Mouse (Mus musculus): ENCODE measurements around the gene Zmiz1. TPM values are rescaled to one million over a fixed set of nuclear protein-coding genes. Genes with fewer than 3 reads are reported as not detected.

The Zmiz1 gene
- polyA plus RNA-seq, 1 experiment from 2014 or later, result 21.2 TPM

GRCm38 (mm10) chr14:25477268-25477667 lies 18.3 kb downstream of the Zmiz1 start:
- H3K4me1 ChIP-seq (ENCODE audit: control insufficient read depth, insufficient read depth, low read length), result peaks cover 82% of the 10 kb centered on the region
- no peak overlapping the region for H3K9ac ChIP-seq (ENCODE audit: low read depth, low read length)
- no peak overlapping the region for H3K4me3 ChIP-seq (ENCODE audit: low read length)
- WGBS, result 67% methylated on average over 7 of the region's 7 CpGs
- no peak overlapping the region for H3K4me2 ChIP-seq (ENCODE audit: low read depth, low read length)
- no peak overlapping the region for H3K27ac ChIP-seq (ENCODE audit: low read length)
- H3K27me3 ChIP-seq (replicated peaks; ENCODE audit: control insufficient read depth, insufficient read depth, low read length), result no peaks in the 10 kb centered on the region
- no peaks in the 10 kb centered on the region for H3K36me3 ChIP-seq (ENCODE audit: control insufficient read depth, insufficient read depth, low read length)
- no peak for ATAC-seq
- H3K9me3 ChIP-seq (ENCODE audit: control insufficient read depth, low read length), result no peaks in the 10 kb centered on the region

GRCm38 (mm10) chr14:25478257-25478656 lies 19.3 kb downstream of the Zmiz1 start:
- Histone ChIP-seq H3K27ac (ENCODE audit: low read length) (no peak overlapping the region), H3K4me2 (ENCODE audit: low read depth, low read length) (no peak overlapping the region), H3K36me3 (ENCODE audit: control insufficient read depth, insufficient read depth, low read length) (no peaks in the 10 kb centered on the region), H3K9me3 (ENCODE audit: control insufficient read depth, low read length) (no peaks in the 10 kb centered on the region), H3K4me3 (ENCODE audit: low read length) (no peak overlapping the region), H3K9ac (ENCODE audit: low read depth, low read length) (no peak overlapping the region), H3K4me1 (ENCODE audit: control insufficient read depth, insufficient read depth, low read length) (peaks cover 78% of the 10 kb centered on the region), H3K27me3 (replicated peaks; ENCODE audit: control insufficient read depth, insufficient read depth, low read length) (no peaks in the 10 kb centered on the region)
- 76% methylated on average over 5 of the region's 5 CpGs for WGBS
- no peak for ATAC-seq

GRCm38 (mm10) chr14:25478755-25479154 lies 19.8 kb downstream of the Zmiz1 start:
- no peak overlapping the region for H3K27ac ChIP-seq (ENCODE audit: low read length)
- no peaks in the 10 kb centered on the region for H3K9me3 ChIP-seq (ENCODE audit: control insufficient read depth, low read length)
- H3K4me1 ChIP-seq (ENCODE audit: control insufficient read depth, insufficient read depth, low read length), result peaks cover 77% of the 10 kb centered on the region
- no peaks in the 10 kb centered on the region for H3K36me3 ChIP-seq (ENCODE audit: control insufficient read depth, insufficient read depth, low read length)
- no peak overlapping the region for H3K4me3 ChIP-seq (ENCODE audit: low read length)
- H3K4me2 ChIP-seq (ENCODE audit: low read depth, low read length), result no peak overlapping the region
- H3K27me3 ChIP-seq (replicated peaks; ENCODE audit: control insufficient read depth, insufficient read depth, low read length), result no peaks in the 10 kb centered on the region
- 73% methylated on average over 9 of the region's 9 CpGs for WGBS
- H3K9ac ChIP-seq (ENCODE audit: low read depth, low read length), result 0 out of 2 replicates have a peak overlapping the region, but pooled peaks have one; percentile 4
- no peak for ATAC-seq

GRCm38 (mm10) chr14:25479841-25480252 lies 20.9 kb downstream of the Zmiz1 start:
- 61% methylated on average over 3 of the region's 3 CpGs for WGBS
- H3K4me1 ChIP-seq (ENCODE audit: control insufficient read depth, insufficient read depth, low read length), result peaks cover 77% of the 10 kb centered on the region
- peak overlapping the region; percentile 96 for H3K27ac ChIP-seq (ENCODE audit: low read length)
- no peak overlapping the region for H3K4me3 ChIP-seq (ENCODE audit: low read length)
- H3K9me3 ChIP-seq (ENCODE audit: control insufficient read depth, low read length), result no peaks in the 10 kb centered on the region
- no peaks in the 10 kb centered on the region for H3K27me3 ChIP-seq (replicated peaks; ENCODE audit: control insufficient read depth, insufficient read depth, low read length)
- peak; percentile 20 for ATAC-seq
- H3K9ac ChIP-seq (ENCODE audit: low read depth, low read length), result no peak overlapping the region
- no peaks in the 10 kb centered on the region for H3K36me3 ChIP-seq (ENCODE audit: control insufficient read depth, insufficient read depth, low read length)
- H3K4me2 ChIP-seq (ENCODE audit: low read depth, low read length), result no peak overlapping the region

GRCm38 (mm10) chr14:25480443-25480842 lies 21.5 kb downstream of the Zmiz1 start:
- H3K9me3 ChIP-seq (ENCODE audit: control insufficient read depth, low read length), result no peaks in the 10 kb centered on the region
- H3K4me1 ChIP-seq (ENCODE audit: control insufficient read depth, insufficient read depth, low read length), result peaks cover 73% of the 10 kb centered on the region
- H3K27ac ChIP-seq (ENCODE audit: low read length), result peak overlapping the region; percentile 96
- H3K9ac ChIP-seq (ENCODE audit: low read depth, low read length), result peak overlapping the region; percentile 61; the same call in 1 of the 2 replicates
- no peaks in the 10 kb centered on the region for H3K36me3 ChIP-seq (ENCODE audit: control insufficient read depth, insufficient read depth, low read length)
- peak overlapping the region; percentile 39; the same call in 1 of the 2 replicates for H3K4me2 ChIP-seq (ENCODE audit: low read depth, low read length)
- no peaks in the 10 kb centered on the region for H3K27me3 ChIP-seq (replicated peaks; ENCODE audit: control insufficient read depth, insufficient read depth, low read length)
- WGBS, result 75% methylated on average over 4 of the region's 4 CpGs
- H3K4me3 ChIP-seq (ENCODE audit: low read length), result no peak overlapping the region
- no peak for ATAC-seq

- peak; percentile 93 for ATAC-seq
- Histone ChIP-seq H3K9me3 (ENCODE audit: control insufficient read depth, low read length) (no peaks in the 10 kb centered on the region), H3K27me3 (replicated peaks; ENCODE audit: control insufficient read depth, insufficient read depth, low read length) (no peaks in the 10 kb centered on the region), H3K27ac (ENCODE audit: low read length) (peak overlapping the region; percentile 96), H3K4me2 (ENCODE audit: low read depth, low read length) (peak overlapping the region; percentile 39), H3K4me3 (ENCODE audit: low read length) (peak overlapping the region; percentile 4; the same call in 1 of the 2 replicates), H3K9ac (ENCODE audit: low read depth, low read length) (peak overlapping the region; percentile 61), H3K36me3 (ENCODE audit: control insufficient read depth, insufficient read depth, low read length) (no peaks in the 10 kb centered on the region), H3K4me1 (ENCODE audit: control insufficient read depth, insufficient read depth, low read length) (peaks cover 70% of the 10 kb centered on the region)
- 37% methylated on average over 20 of the region's 20 CpGs for WGBS
Measured at GRCm38 (mm10) chr14:25480916-25481666, 22.1 kb downstream of the Zmiz1 start.

GRCm38 (mm10) chr14:25481667-25482331 lies 22.8 kb downstream of the Zmiz1 start:
- WGBS, result 74% methylated on average over 11 of the region's 11 CpGs
- no peak for ATAC-seq
- H3K9ac ChIP-seq (ENCODE audit: low read depth, low read length), result peak overlapping the region; percentile 61
- peaks cover 71% of the 10 kb centered on the region for H3K4me1 ChIP-seq (ENCODE audit: control insufficient read depth, insufficient read depth, low read length)
- H3K4me2 ChIP-seq (ENCODE audit: low read depth, low read length), result peak overlapping the region; percentile 39
- peak overlapping the region; percentile 4; the same call in 1 of the 2 replicates for H3K4me3 ChIP-seq (ENCODE audit: low read length)
- no peaks in the 10 kb centered on the region for H3K27me3 ChIP-seq (replicated peaks; ENCODE audit: control insufficient read depth, insufficient read depth, low read length)
- no peaks in the 10 kb centered on the region for H3K36me3 ChIP-seq (ENCODE audit: control insufficient read depth, insufficient read depth, low read length)
- H3K27ac ChIP-seq (ENCODE audit: low read length), result peak overlapping the region; percentile 96
- H3K9me3 ChIP-seq (ENCODE audit: control insufficient read depth, low read length), result no peaks in the 10 kb centered on the region

- H3K36me3 ChIP-seq (ENCODE audit: control insufficient read depth, insufficient read depth, low read length), result no peaks in the 10 kb centered on the region
- no peaks in the 10 kb centered on the region for H3K9me3 ChIP-seq (ENCODE audit: control insufficient read depth, low read length)
- no peak overlapping the region for H3K27ac ChIP-seq (ENCODE audit: low read length)
- no peak overlapping the region for H3K4me3 ChIP-seq (ENCODE audit: low read length)
- ATAC-seq, result no peak
- peaks cover 74% of the 10 kb centered on the region for H3K4me1 ChIP-seq (ENCODE audit: control insufficient read depth, insufficient read depth, low read length)
- no peaks in the 10 kb centered on the region for H3K27me3 ChIP-seq (replicated peaks; ENCODE audit: control insufficient read depth, insufficient read depth, low read length)
- no peak overlapping the region for H3K9ac ChIP-seq (ENCODE audit: low read depth, low read length)
- H3K4me2 ChIP-seq (ENCODE audit: low read depth, low read length), result no peak overlapping the region
- WGBS, result 81% methylated on average over 5 of the region's 5 CpGs
Measured at GRCm38 (mm10) chr14:25482404-25482803, 23.4 kb downstream of the Zmiz1 start.

GRCm38 (mm10) chr14:25483285-25483684 lies 24.3 kb downstream of the Zmiz1 start:
- Histone ChIP-seq H3K9ac (ENCODE audit: low read depth, low read length) (no peak overlapping the region), H3K27me3 (replicated peaks; ENCODE audit: control insufficient read depth, insufficient read depth, low read length) (no peaks in the 10 kb centered on the region), H3K4me1 (ENCODE audit: control insufficient read depth, insufficient read depth, low read length) (peaks cover 82% of the 10 kb centered on the region), H3K36me3 (ENCODE audit: control insufficient read depth, insufficient read depth, low read length) (no peaks in the 10 kb centered on the region), H3K9me3 (ENCODE audit: control insufficient read depth, low read length) (no peaks in the 10 kb centered on the region), H3K27ac (ENCODE audit: low read length) (no peak overlapping the region), H3K4me2 (ENCODE audit: low read depth, low read length) (no peak overlapping the region), H3K4me3 (ENCODE audit: low read length) (no peak overlapping the region)
- 85% methylated on average over 2 of the region's 2 CpGs for WGBS
- no peak for ATAC-seq
